Mouse (Mus musculus) cerebellum, adult (tissue): ENCODE data around the gene Ndrg4.

Source experiments
- ATAC-seq: cut with Nextera tagmentation; 2 replicates; pipeline ENCODE4 v1.9.2; 2017; ENCODE audit warnings: mild to moderate bottlenecking, moderate library complexity, mixed read lengths; ENCODE audit not compliant: insufficient number of reproducible peaks, low FRiP score, low TSS enrichment

Gene Ndrg4

GRCm38 (mm10) chr8:95677591-95678023 is 827 bp downstream of the Ndrg4 start:
- ATAC-seq, result peak; percentile 29; the same call in 1 of the 2 replicates

GRCm38 (mm10) chr8:95678024-95678611 is 1.3 kb downstream of the Ndrg4 start:
- ATAC-seq, result peak; percentile 18; the same call in 1 of the 2 replicates

DNA sequence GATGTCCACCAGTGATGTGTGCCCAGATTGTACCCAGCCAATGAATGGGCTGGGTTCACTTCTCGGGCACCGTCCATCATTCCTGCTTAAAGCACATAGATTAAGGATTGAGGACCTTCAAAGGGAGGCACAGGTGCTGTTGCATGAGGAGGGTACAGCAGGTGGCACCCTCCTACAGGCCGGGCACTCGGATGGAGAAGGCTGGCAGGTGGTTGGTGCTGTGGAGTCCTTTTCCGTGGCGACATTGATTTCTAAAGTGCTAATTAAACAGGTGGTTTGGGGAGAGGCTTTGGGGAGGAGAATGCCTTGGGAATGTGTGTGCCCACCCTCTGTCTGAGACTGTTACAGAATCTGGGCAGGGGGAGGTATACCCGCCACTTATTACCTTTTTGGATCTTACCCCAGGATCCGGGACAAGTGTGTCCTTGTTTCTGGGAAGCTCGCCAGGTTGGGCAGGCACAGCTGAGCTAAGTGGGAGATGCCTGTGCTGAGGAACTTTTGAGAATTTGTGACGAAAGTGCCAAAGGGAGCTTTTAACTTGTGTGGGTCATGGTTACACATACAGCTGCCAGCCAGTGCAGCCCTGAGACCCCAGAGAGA is 11.4 kb downstream of the Ndrg4 start:
- no peak for ATAC-seq

DNA sequence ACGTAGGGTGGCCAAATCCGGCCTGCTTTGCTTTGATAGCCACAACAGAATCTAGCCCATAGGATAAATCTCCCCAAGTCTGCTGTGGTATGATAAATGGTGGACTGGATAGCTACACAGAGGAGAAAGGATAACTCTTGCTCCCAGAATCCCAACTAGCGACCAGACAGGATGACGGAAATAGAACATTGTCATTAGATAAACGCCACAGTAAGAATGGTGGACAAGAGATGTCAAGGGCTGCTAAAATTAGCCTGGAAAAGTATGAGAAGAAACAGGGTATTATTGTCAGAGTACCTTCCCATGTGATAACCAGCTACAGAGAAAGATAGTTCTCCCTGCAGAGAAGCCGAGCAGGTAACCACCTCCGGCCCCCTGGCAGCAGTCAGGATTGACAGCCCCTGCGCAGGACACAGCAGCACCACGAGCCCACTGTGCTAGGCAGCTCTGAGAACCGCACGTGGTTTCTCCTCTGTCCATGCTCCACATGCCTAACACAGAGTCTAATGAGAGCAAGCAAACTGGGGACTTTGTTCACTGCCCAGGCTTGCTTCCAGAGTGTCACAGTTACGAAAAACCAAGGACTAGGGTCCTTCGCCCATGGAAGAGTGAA is 14.3 kb downstream of the Ndrg4 start:
- no peak for ATAC-seq

GRCm38 (mm10) chr8:95694631-95695030 is 17.9 kb downstream of the Ndrg4 start:
- ATAC-seq, result no peak

DNA sequence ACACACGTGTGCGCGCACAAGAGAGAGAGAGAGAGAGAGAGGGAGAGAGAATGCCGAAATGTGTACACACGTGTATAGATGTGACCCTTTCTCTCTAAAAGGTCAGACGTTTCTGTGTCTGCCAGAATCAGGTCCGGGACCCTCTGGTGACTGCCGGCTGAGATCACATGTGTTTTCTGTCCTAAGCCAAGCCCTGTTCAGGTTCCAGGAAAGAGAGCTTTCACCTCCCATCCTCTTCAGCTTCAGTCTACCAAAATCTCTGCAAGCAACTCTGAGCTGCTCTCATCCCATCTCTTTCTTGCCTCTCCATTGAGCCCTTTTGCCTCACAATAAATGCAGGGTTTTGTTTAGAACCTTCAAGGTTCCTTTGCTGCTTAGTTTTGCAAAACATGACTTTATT is 19.9 kb downstream of the Ndrg4 start:
- no peak for ATAC-seq

DNA sequence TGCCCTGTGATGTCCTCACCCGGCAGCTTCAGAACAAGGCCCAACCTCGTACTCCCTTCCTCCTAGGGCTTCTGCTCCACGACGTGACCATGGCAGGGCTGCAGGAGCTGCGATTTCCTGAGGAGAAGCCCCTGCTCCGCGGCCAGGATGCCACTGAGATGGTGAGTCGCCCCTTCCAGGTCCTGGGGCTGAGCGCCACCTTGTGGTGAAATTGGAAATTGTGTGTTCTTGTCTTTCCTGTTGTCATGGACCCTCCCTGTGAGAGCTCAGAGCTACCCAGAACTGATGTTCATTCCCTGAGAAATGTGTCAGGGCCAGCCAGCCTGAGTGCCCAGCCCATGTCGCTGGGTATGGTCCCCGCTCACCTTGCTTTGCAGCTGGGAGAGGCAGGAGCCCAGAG is 20.3 kb downstream of the Ndrg4 start:
- peak; percentile 47 for ATAC-seq

DNA sequence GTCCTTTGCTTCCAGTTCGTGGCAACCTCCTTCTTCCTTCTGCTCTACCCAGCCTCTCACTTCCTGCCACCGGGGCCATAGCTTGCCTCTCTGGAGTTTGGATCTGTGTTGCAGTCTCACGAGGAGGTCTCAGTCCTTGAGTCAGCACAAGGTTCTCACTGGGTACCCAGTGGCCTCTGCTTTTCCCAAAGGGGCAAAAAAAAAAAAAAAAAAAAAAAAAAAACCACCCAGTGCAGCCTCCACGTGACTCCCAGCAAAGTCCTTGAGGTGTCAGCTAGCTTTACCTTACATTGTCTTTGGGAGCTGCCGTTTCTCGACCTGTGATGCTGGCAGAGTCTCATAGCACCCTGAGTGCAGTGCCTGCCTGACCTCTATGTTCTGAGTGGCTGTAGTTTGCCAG is 21.4 kb downstream of the Ndrg4 start:
- no peak for ATAC-seq

DNA sequence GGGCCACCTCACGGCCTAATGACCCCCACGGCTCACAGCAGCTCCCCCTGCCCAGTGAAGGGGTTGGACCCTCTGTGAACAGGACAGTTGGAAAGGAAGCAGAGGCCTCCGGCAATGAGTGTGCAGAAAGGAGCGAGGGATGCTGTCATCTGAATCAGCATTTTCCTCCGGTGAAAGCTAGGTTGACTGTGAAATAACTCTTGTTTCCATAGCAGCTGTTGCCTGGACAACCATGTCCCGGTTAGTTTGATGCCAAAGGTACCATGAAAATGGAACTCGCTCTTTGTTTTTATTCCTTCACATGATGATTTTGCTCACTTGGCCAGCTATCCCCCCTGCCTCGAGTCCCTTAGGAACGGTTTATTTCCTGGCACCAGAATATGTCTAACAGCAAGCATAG is 23.5 kb downstream of the Ndrg4 start:
- no peak for ATAC-seq

DNA sequence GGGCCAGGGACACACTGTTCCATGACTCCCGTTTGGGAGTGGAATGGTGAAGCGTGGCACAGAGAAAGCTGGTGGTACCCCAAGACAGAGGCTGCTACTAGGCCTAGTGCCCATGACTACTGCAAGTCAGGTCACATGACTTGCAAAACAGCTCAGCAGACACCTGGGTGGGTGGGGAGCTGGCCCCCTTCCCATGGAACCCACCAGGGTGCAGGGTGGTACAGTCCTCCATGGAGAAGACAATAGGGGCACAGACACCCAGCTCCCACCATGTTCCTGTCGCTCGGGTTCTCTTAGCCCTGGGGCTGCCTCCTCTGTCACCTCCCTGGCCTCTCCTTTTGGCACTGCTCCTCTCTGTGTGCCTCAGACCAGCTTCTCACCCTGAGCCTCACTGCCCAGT is 25.0 kb downstream of the Ndrg4 start:
- no peak for ATAC-seq

GRCm38 (mm10) chr8:95702480-95703446 is 26.0 kb downstream of the Ndrg4 start:
- peak; percentile 85 for ATAC-seq

DNA sequence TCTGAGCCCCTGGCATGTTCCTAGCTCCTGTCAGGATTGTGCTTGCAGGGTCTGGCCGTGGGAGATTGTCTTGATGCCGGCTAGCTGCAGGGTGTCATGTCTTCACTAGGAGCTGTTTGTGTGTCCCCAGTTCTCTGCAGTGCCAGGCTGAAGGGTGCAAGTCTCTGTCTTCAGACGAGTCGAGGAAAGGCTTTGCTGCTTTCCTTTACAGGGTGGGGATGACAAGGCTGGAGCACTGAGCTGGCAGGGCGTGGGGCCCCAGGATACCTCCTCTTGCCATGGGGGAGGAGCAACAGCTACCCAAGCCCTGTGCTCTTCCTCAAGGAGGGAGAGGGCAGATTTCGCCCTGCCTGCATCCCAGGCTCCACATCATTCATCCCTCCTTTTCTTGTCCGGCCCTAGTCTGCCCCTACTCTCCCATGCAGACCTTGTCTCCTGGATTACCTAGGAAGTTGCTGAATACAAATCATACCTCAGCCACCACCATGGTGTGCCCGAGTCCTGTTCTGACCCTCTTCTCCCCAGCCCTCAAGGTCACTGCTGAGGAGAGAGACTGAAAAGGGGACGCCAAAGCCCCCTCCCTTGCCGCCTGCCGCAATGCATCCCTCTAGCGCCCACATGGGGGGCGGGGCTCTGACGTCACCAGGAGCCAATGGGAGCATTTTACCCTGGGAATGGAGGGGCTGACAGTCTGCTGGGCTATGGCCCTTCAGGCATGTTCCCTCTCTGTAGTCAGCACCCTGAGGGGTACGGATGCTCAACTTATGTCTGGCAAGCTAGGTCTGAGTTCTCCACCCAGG is 26.9 kb downstream of the Ndrg4 start:
- peak; percentile 59 for ATAC-seq

- ATAC-seq, result no peak
These were observed 27.8 kb downstream of the Ndrg4 start for GRCm38 (mm10) chr8:95704538-95704937.

DNA sequence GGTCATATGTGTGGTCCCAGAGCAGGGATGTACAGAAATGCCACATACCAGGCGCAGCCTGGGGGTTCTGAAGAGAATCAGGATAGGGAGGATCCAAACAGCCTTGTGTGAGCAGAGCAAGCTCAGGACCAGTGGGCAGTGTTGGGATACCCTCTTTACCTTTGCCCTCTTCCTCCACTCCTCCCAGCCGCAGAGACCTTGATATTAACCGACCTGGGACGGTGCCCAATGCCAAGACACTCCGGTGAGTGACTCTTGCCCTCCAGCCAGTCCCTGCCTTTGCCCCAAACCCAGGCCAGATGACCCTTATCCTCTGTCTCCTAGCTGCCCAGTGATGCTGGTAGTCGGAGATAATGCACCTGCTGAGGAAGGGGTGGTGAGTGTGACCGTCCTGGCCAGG is 32.8 kb downstream of the Ndrg4 start:
- ATAC-seq, result no peak

DNA sequence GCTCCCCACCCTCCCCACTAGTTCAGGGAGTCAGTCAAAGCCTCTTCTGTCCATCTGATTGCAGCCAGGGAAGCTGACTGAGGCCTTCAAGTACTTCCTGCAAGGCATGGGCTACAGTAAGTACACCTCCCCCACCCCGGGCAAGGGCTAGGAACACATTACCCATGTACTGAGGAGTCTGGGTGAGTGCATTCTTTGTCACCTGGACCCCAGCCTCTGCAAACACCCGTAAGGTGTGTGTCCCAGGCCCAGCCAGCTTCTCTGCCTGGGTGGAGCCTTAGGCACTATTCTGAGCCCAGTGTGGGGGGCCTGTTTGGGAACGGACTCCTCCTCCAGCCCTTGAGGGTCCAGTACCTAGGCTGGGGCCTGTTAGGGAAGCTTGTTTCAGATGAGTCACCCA is 34.2 kb downstream of the Ndrg4 start:
- no peak for ATAC-seq

GRCm38 (mm10) chr8:95712395-95712794 is 35.6 kb downstream of the Ndrg4 start:
- ATAC-seq, result no peak

GRCm38 (mm10) chr8:95713100-95714010 is 36.6 kb downstream of the Ndrg4 start:
- ATAC-seq, result 0 out of 2 replicates have a peak, but pooled peaks have one; percentile 12

- ATAC-seq, result no peak
These were observed 37.6 kb downstream of the Ndrg4 start for GRCm38 (mm10) chr8:95714367-95714766.

DNA sequence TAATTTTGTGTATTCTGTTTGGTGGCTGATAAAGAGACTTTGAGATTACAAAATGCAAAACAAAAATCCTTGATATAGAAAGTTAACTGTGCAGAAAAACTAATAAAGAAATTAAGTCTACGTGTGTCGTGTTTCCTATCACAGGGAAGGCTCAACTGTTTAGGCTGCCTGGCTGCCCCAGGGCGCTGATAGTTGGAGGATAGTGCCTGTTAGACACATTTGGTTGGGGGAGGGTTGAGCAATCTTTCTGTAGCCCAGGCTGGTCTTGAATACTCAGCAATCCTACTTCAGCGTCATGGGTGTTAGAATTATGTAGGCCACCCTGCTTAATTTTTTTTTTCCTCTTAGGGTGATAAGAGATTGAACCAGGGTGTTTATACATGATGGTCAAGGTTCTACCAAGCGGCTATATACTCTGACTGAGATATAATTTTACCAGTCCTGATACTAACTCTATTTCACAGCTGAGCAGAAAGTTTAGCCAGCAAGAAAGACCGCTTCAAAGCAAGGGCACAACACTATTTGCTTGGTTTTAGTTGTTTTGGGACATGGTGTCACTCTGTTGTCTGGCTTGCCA is 38.1 kb downstream of the Ndrg4 start:
- ATAC-seq, result no peak
